Mouse (Mus musculus) cerebellum, adult (tissue): ENCODE data around the gene Nudt6.

ENCODE experiments used
- ATAC-seq: cut with Nextera tagmentation; 2 replicates; pipeline ENCODE4 v1.9.2; 2017; ENCODE audit warnings: mild to moderate bottlenecking, moderate library complexity, mixed read lengths; ENCODE audit not compliant: insufficient number of reproducible peaks, low FRiP score, low TSS enrichment

The Nudt6 gene

GRCm38 (mm10) chr3:37387310-37387709 lies 32.7 kb downstream of the Nudt6 start:
- no peak for ATAC-seq

DNA sequence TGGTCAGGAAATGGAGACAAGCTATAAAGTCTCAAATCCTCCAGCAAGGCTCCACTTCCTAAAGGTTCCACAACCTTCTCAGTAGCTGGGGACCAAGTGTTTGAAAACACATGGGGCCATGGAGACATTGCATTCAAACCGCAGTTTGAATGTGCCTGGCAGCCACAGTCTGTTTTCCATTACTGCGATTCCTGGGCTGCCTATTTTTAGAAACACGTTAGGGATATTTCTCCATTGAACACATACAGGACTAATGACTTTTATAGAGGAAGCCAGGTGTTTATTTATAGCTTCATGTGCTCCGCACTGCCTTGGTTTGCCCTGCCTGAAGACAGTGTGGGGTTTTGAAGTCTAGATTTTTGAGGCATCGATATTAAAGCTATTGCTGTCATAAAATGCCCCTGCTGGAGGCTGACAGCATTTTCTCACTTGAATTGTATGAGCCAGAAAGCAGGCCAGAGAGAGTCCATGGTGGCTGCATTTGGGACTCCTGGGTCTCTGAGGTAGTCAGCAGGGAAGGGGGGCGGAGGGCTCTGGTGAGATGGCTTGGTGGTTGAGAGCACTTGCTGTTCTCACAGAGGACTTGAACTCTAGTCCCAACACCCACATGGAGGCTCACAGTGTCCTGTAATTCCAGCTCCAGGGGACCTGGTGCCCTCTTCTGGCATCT lies 36.8 kb downstream of the Nudt6 start:
- no peak for ATAC-seq

DNA sequence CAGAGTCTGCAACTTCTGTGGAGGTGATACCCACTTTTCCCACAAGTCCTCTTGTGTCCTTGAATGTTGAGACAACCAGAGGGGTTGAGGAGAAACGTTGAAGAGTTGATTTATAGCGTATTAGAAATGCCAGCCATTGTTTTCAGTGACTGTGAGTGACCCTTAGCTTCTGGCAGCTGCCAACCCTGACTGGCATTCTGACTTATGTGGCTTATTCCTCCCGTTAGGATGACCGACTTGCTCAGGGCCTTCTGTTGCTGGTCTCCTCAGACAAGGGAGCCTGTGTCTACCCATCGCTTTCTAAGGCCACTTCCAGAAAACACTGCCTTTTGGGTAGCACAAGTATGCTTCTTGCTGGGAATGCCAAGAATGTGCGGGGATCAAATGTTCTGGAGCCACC lies 38.6 kb downstream of the Nudt6 start:
- ATAC-seq: no peak

DNA sequence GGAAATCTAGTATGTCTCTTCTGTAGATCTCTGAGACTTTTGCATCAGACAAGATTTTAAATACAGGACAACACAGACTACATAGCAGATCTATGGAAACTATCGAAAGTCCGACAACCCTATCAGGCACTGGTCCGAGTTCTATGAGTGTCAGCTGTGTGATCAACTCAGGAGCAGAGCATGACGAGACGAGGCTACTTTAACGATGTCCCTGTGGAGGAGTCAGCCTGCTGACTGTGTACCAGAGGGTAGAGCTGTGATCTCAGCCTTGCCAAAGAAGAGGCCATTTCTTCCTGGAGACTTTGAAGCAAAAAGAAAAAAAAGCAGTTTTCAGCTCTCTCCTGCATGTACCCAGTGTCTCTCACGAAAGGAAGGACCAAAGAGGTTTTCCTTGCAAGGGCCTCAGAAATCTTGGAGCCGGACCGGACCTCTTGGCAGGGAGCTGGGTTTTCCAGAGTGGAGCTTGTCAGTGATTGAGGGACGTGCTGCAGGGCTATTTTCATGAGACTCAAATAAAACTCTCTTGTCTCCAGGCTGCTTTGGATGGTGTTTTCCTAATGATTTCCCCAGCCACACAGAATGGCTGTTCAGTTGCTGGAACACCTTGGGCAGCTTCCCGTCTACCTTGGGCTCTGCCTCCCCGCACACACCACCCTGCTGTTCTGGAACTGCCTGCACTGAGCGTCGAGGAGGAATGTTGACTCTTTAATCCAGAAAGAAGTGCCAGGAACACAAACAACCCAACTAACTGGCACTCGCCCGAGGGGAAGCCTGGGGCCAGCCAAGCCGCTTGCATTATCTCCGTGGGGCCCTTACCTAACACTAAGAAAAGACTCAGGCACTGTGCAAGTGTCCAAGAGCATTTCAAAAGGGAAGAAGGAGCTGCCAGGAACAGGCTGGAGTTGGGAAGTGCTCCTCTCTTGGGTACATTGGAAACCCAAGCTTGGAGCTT lies 39.8 kb downstream of the Nudt6 start:
- peak; percentile 46; the same call in 1 of the 2 replicates for ATAC-seq

DNA sequence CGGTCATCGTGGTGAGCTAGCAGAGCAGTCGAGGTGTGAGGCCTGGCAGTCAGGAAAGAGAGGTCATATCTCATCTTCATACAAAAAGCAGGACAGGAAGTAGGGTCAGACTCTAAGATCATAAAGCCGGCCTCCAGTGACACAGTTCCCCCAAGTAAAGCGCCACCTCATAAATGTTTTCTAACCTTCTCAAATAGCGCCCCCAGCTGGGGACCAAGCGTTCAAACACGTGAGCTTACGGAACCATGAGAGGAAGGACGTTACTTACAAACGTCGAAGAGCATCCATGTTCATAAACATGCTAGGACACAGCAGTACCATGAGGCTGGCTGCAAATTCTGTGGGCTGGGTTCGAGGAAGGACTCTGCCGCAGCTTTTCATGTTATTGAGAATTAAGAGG lies 40.8 kb downstream of the Nudt6 start:
- no peak for ATAC-seq

DNA sequence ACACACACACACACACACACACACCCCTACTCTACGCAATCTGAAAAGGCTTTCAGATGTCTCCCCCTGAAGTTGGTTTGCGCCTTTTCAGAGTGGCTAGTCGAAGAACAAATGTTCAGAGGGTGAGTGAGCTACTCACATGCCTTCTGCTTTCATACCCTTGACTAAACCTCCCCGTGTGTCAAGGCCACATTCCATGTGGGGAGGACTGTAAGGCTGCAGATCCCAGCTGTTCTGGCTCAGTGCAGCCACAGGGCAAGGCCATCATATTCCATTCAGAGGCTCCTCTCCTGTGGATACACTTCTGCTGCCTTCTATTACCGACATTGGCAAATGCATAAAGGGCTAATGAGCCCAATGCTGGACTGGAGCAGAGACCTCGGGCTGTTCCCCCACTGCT lies 41.6 kb downstream of the Nudt6 start:
- no peak for ATAC-seq

GRCm38 (mm10) chr3:37377926-37378325 lies 42.1 kb downstream of the Nudt6 start:
- ATAC-seq: no peak

DNA sequence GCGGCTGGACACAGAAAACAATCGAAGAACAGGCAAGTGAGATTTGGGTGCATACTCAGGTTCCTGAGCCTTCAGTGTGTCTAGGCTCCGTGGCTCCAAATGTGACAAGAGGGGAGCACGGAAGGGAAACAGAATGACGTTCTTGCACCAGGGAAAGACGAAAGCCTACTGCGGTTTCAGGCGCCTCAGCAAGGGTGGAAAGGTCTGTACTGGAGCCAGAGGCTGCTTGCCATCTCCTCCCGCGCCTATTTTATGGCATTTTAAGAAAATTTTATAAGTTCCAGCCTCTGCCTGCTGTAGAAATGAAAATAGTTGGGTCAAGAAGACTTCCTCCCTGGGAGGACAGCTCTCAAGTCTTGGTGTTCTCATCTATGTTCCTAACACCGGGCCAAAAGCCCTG lies 46.3 kb downstream of the Nudt6 start:
- ATAC-seq: no peak

DNA sequence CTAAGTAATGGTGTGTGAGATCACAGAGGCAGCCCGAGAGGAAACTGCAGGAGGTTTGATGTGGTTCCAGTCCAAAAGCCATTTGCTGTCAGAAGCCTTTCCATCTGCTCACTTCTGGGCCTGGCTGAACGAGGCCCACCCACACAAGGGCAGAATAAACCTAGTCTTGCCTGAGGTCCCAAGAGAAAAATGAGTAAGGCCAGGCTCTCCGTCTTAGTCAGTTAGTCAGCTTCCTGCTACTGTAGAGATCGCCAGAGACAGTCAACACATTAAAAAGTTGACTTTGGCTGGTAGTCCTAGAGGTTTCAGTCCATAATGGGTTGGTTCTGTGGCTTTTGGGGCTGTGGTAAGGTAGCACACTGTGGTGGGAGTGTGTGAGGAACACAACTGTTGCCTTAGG lies 49.6 kb downstream of the Nudt6 start:
- ATAC-seq: no peak

DNA sequence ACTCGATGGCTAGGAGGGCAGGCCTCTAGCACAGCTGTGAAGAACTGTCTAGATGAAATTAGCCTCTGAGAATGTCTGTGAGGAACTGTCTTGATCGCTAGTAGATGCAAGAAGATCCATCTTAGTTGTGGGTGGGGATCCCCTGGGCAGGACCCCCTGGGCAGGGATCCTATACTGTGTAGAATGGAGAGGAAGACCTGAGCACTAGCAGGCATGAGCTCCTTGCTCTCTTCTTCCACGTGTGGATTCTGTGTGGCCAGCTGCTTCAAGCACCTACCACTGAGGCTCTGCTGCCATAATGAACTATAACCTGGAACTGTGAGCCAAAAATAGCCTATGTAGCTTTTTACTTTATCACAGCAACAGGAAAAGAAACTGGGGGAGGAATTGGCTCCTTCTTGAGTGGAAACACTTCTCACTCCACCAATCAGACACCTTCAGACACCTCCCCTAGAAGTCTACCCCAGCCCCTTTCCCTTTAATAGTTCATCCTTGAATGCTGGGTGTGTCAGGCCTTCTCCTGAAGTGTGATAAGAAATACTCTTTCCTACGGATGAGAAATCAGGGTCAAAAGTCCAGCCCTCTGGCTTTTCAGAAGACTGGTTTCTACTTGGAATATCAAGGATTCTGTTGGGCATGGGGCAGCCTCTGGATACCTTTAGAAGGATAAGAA lies 53.5 kb downstream of the Nudt6 start:
- ATAC-seq: no peak

DNA sequence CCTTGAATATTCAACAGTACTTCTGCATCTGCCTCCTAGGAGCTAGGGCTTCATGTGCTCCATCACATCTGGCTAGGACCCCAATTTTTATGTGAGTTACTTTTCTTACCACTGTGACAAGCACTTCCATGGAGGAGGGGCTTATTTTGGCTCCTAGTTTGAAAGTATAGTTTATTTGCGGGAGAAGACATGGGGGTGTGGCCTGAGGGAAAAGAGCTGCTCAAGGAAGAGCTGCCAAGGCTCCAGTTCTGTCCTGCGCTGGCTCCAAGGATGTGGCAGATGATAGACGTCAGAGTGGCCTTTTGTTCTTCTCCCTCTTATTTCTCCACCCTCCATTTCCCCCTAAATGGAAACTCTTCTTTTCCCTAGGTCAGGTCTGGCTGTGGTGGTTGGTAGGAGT lies 54.0 kb downstream of the Nudt6 start:
- no peak for ATAC-seq

DNA sequence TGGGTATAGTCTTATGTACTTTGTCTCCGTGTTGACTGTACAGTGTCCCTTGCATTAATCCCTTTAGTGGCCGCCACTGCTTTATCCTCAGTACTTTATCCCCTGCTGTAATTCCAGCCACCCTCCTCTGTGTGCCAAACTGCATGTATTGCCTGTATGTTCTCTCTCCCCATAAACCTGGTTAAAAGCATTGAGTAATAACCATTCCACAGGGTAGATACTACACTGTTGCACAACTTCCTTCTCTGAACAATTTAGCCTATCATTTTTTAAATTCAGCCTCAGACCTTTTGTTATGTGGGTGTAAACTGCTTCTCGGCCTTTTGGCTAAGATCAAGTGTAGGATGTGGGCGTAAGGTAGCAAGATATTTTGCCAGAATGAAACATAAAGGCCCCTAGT lies 54.9 kb downstream of the Nudt6 start:
- ATAC-seq: no peak

- no peak for ATAC-seq
Observed at GRCm38 (mm10) chr3:37360729-37361128, 59.3 kb downstream of the Nudt6 start.
